24 mouse cellular contexts compared by ENCODE assay signal in the genomic region with DNA sequence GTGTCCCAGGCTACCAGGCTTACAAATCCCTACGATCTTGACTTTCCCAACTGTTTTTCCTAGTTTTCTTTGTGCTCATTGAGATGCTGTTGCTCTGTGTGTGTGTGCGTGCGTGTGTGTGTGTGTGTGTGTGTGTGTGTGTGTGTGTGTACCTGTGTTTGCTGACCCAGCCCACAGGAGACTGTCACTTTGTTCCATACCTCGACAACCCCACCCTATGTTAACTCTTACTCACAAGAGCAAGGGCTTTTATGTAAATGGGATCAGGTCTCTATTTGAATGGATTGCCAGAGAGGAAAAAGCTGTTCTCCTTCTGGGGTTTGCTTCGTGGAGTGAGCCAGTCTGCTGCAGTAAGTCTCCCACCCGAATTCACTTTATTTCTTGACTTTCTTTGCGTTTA.
"Had no signal": no experiment of that assay in that cellular context is flagged by ENCODE, and none has a peak within 500 bp of the region (broad histone marks: within the 10 kb centered on the region; RNA-seq: fewer than 3 reads in every experiment).

No protein-coding gene starts in this region.

- DNase-seq: kidney, adult 18-20 months; kidney, adult 9 months; kidney, postnatal 14 days; kidney, postnatal 4 days; liver; lung, adult 18-20 months; lung, postnatal 10 days; lung, postnatal 36 days; retina, postnatal 1 day; right cerebral cortex, postnatal 25 days; spleen, adult 18-20 months; thymus, adult 2 months; thymus, postnatal 25 days had no signal

- H3K36me3 ChIP-seq: limb, embryonic 10.5 days; limb, embryonic 13.5 days; liver, embryonic 12.5 days; liver, embryonic 15.5 days; lung, embryonic 15.5 days; midbrain, embryonic 10.5 days; midbrain, embryonic 13.5 days; neural tube, embryonic 13.5 days had no signal

- H3K27ac ChIP-seq: limb, embryonic 10.5 days; limb, embryonic 13.5 days; liver, embryonic 12.5 days; liver, embryonic 15.5 days; lung, embryonic 15.5 days; midbrain, embryonic 10.5 days; midbrain, embryonic 13.5 days; neural tube, embryonic 13.5 days had no signal

- ATAC-seq: liver, embryonic 12.5 days; midbrain, embryonic 13.5 days; midbrain, embryonic 16.5 days had no signal

- H3K4me2 ChIP-seq: limb, embryonic 13.5 days; liver, embryonic 12.5 days; liver, embryonic 15.5 days; lung, embryonic 15.5 days; midbrain, embryonic 13.5 days; neural tube, embryonic 13.5 days had no signal

- H3K4me3 ChIP-seq: limb, embryonic 10.5 days; limb, embryonic 13.5 days; liver, embryonic 12.5 days; liver, embryonic 15.5 days; lung, embryonic 15.5 days; megakaryocyte, embryonic 14.5 days; midbrain, embryonic 10.5 days; midbrain, embryonic 13.5 days; myocyte; neural tube, embryonic 13.5 days had no signal

- H3K9ac ChIP-seq: limb, embryonic 13.5 days; liver, embryonic 12.5 days; liver, embryonic 15.5 days; lung, embryonic 15.5 days; midbrain, embryonic 13.5 days; neural tube, embryonic 13.5 days had no signal

- H3K9me3 ChIP-seq: limb, embryonic 10.5 days; limb, embryonic 13.5 days; liver, embryonic 12.5 days; liver, embryonic 15.5 days; lung, embryonic 15.5 days; megakaryocyte, embryonic 14.5 days; midbrain, embryonic 10.5 days; midbrain, embryonic 13.5 days; neural tube, embryonic 13.5 days had no signal

- H3K27me3 ChIP-seq: limb, embryonic 13.5 days; liver, embryonic 12.5 days; liver, embryonic 15.5 days; lung, embryonic 15.5 days; megakaryocyte, embryonic 14.5 days; midbrain, embryonic 13.5 days; neural tube, embryonic 13.5 days had no signal

- H3K4me1 ChIP-seq: lung, embryonic 15.5 days; neural tube, embryonic 13.5 days had no signal
